Mouse (Mus musculus): Measurements from ENCODE around the gene Frs3.

Gene Frs3

GRCm38 (mm10) chr17:47689894-47690293 is 1.1 kb downstream of the Frs3 start:
- ATAC-seq (ENCODE audit: insufficient number of reproducible peaks, low FRiP score, low TSS enrichment): no peak

DNA sequence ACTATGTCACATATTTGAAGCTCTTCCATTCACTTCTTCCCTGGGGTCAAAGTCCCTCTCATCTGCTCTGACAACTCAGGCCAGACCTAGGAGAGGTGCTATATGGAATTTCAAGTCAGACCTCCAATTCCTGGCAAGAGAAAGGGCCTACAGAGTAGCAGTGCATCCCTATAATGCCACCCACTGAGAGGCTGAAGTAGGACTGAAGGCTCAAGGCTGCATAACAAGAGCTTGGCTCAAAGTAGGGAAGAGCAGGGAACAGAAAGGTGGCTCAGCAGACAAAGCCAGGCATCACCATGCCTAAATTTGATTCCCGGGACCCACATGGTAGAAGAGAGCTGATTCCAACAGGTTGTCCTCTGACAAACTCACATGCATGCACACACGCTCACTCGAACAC is 2.8 kb downstream of the Frs3 start:
- no peak for ATAC-seq (ENCODE audit: insufficient number of reproducible peaks, low FRiP score, low TSS enrichment)

DNA sequence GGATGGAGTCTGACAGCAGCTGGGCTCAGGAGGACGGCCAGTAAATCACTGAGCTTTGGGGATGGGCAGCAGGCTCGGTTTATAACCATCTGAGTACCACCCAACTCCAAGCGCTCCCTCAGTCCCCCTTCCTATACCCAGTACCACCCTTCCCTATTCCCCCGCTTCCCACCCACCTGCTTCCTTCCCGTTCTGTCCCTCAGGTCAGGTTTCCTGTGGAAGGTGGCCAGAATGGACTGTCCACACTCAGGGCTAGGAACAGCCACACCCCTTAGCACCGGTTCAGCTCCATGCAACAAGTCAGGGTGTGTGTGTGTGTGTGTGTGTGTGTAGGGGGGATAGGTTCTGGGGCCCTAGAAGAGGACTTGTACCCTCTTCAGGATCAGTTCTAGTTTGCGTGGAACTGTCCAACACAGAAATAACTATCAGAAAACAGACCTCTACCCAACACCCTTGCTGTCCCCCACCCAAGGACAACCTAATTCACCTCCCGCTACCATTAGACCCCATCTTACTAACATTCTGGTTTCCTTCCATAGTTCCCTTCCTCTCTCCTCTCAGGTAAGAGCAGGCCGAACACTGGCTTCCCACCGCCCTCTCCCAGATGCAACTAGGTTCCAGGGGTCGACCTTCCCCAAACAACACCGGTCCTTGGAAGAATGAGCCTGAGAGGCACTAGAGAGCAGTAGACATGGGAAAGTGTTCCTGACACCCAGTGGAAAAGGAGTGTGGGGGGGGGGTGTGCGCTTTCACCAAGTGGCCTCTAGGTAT is 5.0 kb downstream of the Frs3 start:
- no peak for ATAC-seq (ENCODE audit: insufficient number of reproducible peaks, low FRiP score, low TSS enrichment)

DNA sequence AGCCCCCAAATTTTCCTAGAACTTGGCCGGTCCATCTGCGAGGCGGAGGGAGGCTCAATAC is 5.4 kb downstream of the Frs3 start, which contains the start of gene Gm21981:
TSS of gene Gm21981 (minus strand) at position 14 of the 61 bp plus-strand sequence.
- no peak for ATAC-seq (ENCODE audit: insufficient number of reproducible peaks, low FRiP score, low TSS enrichment)

DNA sequence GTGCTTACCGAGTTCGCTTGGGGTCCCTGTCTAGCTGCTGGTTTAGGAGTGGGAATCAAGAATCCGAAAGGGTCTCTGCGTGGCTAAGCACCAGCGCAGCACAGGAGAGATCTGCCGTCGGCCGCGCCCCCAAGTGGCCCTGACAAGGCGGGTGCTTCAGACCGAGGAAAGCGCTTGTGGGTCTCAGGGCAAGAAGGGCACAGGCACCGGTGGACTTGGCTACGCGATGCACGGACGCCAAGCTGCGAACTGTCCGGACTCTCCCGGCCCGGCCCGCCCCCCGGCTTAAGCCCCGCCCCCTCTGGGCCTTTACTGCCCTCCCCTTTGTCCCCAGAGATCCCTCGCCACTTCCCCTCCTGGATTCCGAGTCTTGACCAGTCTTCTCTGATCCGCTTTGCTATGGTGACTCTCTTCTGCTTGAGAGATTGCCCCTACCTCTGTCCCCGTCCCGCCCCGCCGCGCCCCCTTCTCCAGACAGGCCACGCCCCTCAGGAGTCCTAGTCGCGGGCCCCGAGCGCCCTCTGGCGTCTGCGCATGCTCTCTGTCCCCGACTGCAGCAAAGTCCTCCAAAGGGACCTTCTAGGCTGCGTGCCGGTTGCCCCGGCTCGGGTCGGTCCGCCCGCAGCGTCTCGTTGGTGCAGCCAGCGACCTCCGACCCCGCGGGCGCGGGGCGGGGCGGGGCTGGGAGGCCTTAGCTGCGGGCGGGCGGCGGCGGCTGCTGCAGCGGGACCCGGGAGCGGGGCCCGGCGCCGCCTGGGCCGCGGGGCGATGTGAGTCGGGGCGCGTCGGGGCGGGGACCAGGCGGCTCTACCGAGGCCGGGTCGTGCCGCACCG is 5.9 kb downstream of the Frs3 start, which contains the start of gene Prickle4:
TSS of gene Prickle4 (minus strand) at position 234 of the 834 bp plus-strand sequence.
- ATAC-seq (ENCODE audit: insufficient number of reproducible peaks, low FRiP score, low TSS enrichment): peak; percentile 87

- ATAC-seq (ENCODE audit: insufficient number of reproducible peaks, low FRiP score, low TSS enrichment): no peak; the same call in 1 of the 2 replicates
These were observed 6.5 kb downstream of the Frs3 start for GRCm38 (mm10) chr17:47695337-47695710.

DNA sequence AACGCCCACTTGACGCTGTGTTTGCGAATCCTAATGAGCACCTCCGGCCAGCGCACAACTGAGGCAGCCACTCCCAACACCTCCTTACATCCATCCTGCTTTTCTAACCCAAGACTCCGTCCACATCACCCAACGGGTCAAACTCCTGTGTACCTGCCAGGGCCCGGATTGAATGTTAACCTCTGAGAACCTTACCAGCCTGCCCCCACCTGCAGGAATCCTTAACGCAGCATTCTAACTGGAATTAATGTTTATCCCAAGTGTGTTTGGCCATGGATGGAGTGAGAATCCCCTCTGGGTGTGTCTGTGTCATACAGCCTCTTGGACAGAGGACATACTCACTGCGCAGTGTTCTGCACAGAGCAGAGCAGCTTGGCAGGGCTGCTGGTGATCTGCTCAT is 9.3 kb downstream of the Frs3 start:
- no peak for ATAC-seq (ENCODE audit: insufficient number of reproducible peaks, low FRiP score, low TSS enrichment)

GRCm38 (mm10) chr17:47699055-47699454 is 10.2 kb downstream of the Frs3 start:
- no peak for ATAC-seq (ENCODE audit: insufficient number of reproducible peaks, low FRiP score, low TSS enrichment)

DNA sequence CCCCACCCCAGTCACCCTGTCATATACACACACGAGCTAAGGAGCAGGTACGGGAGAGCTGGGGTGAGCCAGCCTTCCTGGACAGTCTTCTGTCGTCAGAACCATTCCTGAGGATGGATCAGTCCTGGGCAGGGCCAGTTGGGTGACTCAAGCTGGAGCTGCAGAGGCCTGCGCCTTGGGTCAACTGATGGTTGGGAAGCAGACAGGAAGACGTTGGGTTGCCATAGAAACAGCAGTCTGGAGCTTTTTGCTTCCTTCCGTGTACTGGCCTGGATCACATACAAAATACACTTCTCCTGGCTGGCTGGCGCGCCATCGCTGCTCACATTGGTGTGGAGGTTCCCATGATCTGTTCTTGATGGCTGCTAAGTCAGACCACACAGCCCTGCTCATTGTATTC is 13.0 kb downstream of the Frs3 start:
- no peak for ATAC-seq (ENCODE audit: insufficient number of reproducible peaks, low FRiP score, low TSS enrichment)

GRCm38 (mm10) chr17:47702548-47703345 is 13.9 kb downstream of the Frs3 start:
- ATAC-seq (ENCODE audit: insufficient number of reproducible peaks, low FRiP score, low TSS enrichment): no peak

DNA sequence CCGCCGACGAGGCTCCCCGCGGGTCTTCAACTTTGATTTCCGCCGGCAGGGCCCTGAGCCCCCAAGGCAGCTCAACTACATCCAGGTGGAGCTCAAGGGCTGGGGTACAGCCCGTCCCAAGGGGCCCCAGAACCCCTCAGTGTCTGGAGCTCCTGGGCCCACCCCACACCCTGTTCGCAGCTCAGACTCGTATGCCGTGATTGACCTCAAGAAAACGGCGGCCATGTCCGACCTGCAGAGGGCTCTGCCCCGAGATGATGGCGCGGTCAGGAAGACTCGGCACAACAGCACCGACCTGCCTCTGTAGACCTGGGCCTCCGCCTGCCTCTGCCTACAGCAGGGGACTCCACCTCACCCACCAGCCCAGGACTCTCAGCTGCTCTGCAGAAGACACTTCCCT is 14.7 kb downstream of the Frs3 start:
- no peak for ATAC-seq (ENCODE audit: insufficient number of reproducible peaks, low FRiP score, low TSS enrichment)

DNA sequence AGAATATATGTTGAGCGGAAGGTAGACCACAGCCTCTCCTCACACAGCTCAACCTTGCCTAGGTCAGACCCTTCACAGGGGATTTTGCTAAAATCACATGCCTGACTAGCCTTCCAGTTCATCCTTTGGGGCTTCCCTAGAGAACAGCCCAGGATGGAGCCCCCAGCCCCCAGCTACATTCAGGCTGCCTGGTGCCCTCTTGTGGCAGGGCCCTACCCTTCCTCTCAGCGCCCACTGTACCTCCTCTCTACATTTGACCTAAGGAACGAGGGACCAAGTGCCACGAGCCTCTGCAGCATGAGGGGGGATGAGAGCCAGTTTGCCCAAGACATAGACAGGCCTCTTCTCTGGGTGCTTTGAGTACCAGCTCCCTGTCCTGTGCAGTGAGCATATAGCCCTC is 15.9 kb downstream of the Frs3 start:
- no peak for ATAC-seq (ENCODE audit: insufficient number of reproducible peaks, low FRiP score, low TSS enrichment)

DNA sequence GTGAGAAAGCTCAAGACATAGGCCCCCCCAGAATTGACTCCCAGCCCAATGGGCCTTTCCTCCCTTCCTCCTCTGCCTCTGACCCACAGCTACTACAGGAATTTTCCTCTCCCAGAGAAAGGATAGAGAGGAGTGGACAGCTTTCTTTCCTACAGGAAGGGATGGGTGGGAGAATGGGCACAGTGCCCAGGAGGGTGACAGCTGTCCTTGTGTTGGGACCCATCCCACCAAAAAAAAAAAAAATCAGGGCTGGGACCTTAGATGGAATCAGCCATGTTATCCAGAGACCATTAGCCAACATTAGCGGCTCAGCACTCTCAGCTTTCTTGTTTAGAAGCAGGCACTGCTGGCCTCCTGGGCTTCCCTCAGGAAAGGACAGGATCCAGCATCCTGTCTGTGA is 17.4 kb downstream of the Frs3 start:
- no peak for ATAC-seq (ENCODE audit: insufficient number of reproducible peaks, low FRiP score, low TSS enrichment)

- no peak for ATAC-seq (ENCODE audit: insufficient number of reproducible peaks, low FRiP score, low TSS enrichment)
These were observed 19.1 kb downstream of the Frs3 start for GRCm38 (mm10) chr17:47707961-47708360.

DNA sequence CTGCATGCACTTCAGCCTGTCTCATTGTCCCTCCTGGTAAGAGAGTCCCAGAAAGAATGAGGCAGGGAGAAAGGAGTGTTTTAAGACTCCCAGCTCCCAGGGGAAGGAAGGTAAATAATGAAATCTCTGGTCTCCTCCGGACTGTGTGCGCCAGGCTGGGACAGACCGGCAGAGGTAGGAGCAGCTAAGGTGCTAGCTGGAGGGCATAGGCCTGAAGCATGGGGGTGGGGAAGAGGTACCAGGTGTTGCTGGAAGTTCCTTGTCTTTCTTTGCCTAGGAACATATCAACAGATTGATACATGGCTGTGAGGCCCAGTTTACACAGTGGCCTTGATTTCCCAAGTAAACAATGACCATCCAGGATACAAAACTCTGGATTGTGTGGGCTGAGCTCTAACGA is 20.1 kb downstream of the Frs3 start:
- no peak for ATAC-seq (ENCODE audit: insufficient number of reproducible peaks, low FRiP score, low TSS enrichment)

- no peak for ATAC-seq (ENCODE audit: insufficient number of reproducible peaks, low FRiP score, low TSS enrichment)
These were observed 21.2 kb downstream of the Frs3 start for GRCm38 (mm10) chr17:47710036-47710435.

- no peak for ATAC-seq (ENCODE audit: insufficient number of reproducible peaks, low FRiP score, low TSS enrichment)
These were observed 23.1 kb downstream of the Frs3 start for GRCm38 (mm10) chr17:47711883-47712282.

DNA sequence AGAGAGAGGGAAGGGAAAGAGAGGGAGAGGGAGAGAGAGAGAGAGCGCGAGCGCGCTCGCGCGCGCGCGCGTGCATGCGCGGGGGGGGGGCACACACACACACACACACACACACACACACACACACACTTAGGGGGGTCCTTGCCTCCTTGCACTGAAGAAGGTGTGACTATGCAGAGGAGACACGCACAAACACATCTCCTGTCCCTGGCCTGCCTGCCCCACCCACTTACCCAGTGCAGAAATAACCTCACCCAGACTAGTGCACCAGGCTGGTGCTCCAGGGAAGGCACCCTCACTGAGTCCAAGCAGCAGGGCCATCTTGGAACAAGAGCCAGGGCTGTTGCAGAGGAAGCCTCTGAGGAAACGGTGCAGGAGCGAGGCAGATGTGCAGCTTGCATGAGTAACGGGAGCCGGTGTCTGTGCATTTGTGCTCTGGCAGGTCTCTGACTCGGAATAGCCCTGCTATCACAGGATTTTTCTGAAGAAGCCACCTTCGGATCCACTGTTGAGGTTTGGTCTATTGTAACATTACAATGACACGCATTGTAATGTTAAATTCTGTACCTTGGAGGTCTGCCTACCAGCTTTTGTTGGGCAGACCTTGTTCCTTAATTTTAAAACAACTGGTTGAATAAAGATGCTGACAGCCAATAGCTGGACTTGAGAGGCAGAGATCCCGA is 24.2 kb downstream of the Frs3 start:
- ATAC-seq (ENCODE audit: insufficient number of reproducible peaks, low FRiP score, low TSS enrichment): no peak

- ATAC-seq (ENCODE audit: insufficient number of reproducible peaks, low FRiP score, low TSS enrichment): no peak
These were observed 26.2 kb downstream of the Frs3 start for GRCm38 (mm10) chr17:47715037-47715436.

- no peak for ATAC-seq (ENCODE audit: insufficient number of reproducible peaks, low FRiP score, low TSS enrichment)
These were observed 32.4 kb downstream of the Frs3 start for GRCm38 (mm10) chr17:47721183-47721582.

DNA sequence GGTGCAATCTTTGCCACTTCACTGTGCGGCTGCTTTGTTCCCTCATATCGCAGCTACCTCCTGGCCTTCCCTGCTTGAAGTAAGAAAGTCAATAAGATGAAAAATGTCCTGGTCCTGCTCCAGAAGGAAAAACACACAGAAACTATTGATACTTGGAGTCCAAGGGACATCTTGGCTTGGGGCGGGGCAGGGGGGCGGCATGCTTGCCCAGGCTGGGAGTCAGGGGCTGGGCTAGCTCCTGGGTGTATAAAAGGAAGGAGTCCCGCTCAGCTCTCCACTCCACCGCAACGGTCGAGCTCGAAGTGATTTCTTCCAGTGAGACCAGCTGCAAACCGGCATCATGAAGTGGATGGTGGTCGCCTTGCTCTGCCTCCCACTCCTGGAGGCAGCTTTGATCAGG is 37.7 kb downstream of the Frs3 start, which contains the start of gene Pgc:
TSS of gene Pgc (plus strand) at position 277 of the 400 bp plus-strand sequence.
- no peak for ATAC-seq (ENCODE audit: insufficient number of reproducible peaks, low FRiP score, low TSS enrichment)

Data from cerebellum, adult (tissue).